Mouse (Mus musculus) megakaryocyte, adult 5-6 weeks (primary cell): ENCODE data around the gene Dok4. TPM values are rescaled to one million over a fixed set of nuclear protein-coding genes. Genes with fewer than 3 reads are reported as not detected.
"Not testable (repeated sequence)": the region's sequence is repeated elsewhere in the genome, so short reads cannot be mapped to it uniquely, and the experiment has no call there.

Experiments
- ATAC-seq: 2 replicates; pipeline ENCODE4 v1.8.0; 2016; ENCODE audit warnings: mild to moderate bottlenecking, inconsistent platforms; ENCODE audit not compliant: poor library complexity, severe bottlenecking
- total RNA-seq, 2 experiments: library from RNA; stranded (forward) in 1 of 2; stranded (reverse) in 1 of 2; fragments of 153-499, 151-499 nt in 1 of 2; fragments of 221-1000, 200-1000 nt in 1 of 2; gene quantifications; 2 replicates each; pipeline versions ENCODE4 v1.2.3 to v1.2.4; 2015 to 2017

Gene Dok4
- total RNA-seq, 2 experiments from 2014 or later = 0.92 TPM; not detected in 1

DNA sequence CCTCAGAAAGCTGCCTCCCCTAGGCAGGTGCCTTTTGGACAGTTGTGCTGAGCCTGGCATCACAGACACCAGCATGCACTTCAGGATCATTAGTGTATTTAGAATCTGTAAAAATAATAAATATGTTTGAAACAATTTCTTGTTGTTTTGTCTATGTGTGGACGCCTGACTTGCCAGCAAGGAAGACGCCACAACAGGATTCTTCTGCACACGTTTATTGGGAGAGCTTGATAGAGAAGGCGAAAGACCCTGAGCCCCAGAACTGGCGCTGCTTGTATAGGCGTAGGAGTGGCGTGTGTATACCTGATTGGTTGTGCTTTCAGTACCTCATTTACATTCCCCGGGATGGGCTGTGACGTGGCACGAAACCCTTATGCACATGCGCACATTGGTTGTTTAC, 21.4 kb downstream of the Dok4 start:
- ATAC-seq = not testable (repeated sequence)

DNA sequence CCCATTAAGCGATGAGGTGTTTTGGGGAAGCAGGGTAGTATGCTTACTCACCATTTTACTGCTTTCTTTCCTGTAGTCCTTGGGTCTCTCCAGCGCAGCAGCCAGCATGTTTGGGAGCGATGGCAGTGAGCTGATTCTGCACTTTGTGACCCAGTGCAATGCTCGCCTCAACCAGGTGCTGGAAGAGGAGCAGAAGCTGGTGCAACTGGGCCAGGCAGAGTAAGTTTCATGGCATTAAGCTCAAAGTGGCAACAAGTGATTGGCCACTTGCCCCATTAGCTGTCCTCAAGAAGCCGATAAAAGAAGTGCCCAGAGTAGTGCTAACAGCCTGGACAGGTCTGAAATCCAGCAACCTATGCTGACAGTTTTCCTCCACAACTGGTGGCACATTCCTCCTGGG, 26.1 kb downstream of the Dok4 start:
- no peak for ATAC-seq

DNA sequence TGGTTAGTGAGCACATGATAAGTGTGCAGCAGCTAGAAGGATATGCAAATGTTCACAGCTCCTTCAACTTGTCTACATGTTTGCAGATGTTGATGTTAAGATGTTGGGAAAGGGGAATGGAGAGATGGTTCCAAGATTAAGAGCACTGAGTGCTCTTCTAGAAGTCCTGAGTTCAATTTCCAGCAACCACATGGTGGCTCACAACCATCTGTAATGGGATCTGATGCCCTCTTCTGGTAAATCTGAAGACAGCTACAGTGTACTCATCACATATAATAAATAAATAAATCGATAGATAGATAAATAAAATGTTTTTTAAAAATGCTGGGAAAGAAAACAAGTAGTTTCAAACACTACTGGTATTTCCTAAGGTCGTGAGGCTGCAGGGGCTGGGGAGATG, 34.9 kb downstream of the Dok4 start:
- ATAC-seq = no peak

DNA sequence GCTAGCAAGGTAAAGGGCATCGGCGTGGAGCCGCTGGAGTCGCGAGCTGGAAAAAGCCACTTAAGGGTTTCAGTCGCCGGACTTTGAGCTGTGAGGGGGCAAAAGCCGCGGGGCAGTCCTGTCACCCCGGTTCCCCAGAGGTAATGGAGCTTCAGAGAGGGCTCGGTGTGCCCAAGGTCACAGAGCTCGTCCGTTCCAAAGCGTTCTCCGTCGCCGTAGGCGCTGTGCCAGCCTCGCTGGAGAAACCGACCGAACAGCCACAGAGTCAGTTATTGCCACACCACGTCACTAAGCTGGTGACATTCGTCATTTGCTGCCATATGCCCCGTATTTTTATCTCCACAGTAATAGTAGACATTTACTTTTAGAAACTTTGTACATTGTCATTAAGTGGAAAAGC, 37.5 kb downstream of the Dok4 start:
- ATAC-seq = peak; percentile 61

DNA sequence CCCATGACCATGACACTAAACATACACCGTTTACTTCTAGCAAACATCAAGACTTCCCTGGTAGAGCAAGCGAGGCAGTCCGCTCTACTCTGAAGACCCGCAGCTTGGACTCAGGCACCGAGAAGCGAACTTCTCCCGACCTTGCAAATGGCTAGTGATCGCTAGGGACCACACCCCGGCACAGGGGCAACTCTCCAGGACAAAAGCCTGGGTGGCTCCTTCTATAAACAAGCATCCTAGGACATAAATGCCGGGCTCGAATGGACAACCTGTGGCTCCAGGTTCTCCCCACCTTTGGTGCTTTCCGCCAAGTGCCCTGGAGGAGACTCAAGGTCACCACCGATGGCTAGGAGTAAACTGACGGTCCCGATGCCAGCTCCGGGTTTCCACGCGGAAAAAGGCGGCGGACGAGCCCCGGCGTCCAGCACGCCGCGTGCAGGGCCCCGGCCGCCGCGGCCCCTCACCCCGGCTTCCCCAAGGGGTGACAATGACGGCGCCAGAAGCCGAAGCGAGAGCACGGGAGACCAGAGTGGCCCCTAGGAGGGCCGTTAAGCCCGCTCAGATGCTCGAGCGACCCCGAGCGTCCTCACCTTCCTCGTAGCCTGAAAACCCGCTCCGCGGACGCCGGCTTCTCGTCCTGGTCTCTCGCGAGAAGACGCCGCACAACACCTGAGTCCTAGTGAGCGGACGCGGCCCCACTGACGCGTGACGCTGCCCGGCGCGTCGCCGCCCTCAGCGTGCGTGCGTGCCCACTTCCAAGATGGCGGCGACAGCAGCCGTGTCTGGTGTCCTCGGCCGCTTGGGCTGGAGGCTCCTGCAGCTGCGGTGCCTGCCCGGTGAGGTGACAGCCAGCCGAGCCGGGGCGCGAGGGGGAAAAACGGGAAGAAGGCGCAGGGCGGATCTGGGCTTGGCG, 38.2 kb downstream of the Dok4 start, which contains the start of the genes Coq9 and Ciapin1:
Gene Coq9 (plus strand): TSS at position 660 of the 913 bp plus-strand sequence.
Gene Ciapin1 (minus strand): TSS at position 697 of the 913 bp plus-strand sequence.
- ATAC-seq = peak; percentile 98

DNA sequence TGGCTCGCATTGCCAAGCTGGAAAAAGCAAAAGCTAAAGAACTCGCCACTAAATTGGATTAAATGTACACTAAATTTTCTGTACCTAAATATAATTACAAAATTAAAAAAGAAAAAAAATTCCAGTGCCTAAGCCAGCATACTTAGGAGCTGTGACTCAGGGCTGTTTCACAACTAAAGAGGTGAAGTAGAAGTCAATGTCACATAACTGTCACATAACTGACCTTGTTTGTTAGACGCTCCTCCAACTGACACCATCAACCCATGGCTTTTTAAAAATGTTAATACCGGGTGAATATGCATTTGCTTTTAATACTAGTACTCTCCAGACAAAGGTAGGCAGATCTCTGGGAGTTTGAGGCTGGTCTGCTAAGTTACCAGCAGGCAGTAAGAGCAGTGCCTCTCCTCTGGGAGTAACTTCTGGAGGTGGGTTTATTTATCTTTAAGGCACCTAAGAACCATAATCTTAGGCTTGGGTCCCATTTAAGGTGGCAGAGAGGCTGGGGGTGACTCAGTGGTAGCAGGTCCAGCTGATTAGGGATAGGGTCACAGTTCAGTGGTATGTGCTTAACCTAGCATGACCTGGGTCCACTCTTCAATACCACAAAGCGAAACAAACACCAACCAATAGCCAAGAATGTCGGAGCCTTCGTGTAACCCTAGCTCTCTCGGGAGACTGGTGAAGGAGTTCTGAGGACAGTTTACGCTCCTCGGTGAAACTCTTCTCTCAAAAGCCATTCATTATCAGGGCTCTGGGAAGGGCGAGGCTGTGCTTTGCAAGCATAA, 39.5 kb downstream of the Dok4 start:
- ATAC-seq = no peak

DNA sequence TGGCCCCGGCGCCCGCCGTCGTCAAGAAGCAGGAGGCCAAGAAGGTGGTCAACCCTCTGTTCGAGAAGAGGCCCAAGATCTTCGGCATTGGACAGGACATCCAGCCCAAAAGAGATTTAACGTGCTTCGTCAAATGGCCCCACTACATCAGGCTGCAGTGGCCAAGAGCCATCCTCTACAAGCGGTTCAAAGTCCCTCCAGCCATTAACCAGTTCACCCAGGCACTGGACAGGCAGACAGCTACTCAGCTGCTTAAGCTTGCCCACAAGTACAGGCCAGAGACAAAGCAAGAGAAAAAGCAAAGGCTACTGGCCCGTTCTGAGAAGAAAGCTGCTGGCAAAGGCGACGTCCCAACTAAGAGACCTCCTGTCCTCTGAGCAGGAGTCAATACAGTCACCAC, 40.4 kb downstream of the Dok4 start:
- ATAC-seq = not testable (repeated sequence)

DNA sequence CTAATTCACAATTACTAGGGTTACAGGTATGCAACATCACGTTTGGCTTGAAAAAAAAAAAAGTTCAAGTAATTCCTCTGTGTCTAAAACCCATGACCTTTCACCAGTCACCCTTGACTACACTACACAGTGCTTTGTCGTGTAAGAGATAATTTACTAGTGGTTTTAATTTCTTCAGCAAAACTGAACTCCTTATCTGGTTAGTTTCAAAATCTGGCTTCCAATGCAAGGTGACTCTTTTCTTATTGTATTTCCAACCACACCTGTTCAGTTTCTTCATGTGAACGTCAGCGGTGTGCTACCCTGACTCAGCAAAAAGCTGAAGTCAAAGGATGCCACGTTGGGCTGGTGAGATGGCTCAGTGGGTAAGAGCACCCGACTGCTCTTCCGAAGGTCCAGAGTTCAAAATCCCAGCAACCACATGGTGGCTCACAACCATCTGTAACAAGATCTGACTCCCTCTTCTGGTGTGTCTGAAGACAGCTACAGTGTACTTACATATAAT, 42.2 kb downstream of the Dok4 start:
- not testable (repeated sequence) for ATAC-seq

DNA sequence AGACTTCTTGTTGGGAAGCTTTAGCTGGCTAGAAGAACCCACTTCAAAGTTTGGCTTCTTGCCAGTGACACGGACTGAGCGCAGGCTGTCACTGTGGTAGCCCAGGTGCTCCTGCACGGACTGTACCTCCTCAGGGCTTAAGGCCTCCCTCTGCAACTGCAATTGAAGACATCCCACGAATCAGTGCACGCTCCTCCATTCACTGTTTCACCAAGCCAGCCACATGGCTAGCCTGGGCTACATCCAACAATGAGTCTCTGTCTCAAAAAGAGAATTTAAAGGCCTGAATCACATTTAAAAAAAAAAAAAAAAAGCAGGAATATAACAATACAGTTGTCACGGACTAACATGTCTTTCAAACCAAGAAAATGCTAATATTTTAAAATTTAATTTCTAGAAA, 47.8 kb downstream of the Dok4 start:
- no peak for ATAC-seq

DNA sequence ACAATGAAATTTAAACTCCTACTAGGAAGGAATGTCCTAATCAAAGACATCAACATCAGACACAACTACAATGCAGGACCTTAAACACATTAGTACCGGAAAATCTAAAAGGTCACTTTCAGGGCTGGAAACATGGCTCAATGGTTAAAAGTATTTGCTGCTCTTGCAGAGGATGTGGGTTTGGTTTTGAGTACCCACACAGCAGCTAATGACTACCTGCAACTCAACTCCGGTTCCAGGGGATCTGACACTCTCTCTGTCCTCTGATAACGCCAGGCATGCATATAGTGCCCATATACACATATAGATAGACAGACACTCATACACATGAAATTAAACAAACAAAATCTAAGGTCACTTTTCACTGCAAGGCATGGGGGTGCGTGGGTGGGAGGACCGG, 49.9 kb downstream of the Dok4 start:
- no peak for ATAC-seq

DNA sequence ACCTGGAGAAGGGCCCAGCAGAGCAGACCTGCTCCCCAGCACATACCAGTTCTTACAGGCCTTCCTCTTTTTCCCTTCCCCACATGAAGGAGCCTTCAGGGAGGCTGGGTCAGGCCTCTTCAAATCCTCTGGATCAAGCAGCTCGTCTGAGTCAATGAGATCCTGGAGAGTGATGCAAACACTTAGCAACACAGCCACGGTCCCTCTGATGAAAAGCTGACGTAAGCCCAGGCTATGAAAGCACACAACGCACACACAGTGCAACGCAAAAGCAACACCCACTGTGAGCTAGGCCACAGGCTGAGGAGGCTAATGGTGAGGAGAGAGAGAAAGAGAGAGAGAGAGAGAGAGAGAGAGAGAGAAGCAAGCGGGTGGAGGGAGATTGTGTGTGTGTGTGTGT, 51.0 kb downstream of the Dok4 start:
- no peak for ATAC-seq

DNA sequence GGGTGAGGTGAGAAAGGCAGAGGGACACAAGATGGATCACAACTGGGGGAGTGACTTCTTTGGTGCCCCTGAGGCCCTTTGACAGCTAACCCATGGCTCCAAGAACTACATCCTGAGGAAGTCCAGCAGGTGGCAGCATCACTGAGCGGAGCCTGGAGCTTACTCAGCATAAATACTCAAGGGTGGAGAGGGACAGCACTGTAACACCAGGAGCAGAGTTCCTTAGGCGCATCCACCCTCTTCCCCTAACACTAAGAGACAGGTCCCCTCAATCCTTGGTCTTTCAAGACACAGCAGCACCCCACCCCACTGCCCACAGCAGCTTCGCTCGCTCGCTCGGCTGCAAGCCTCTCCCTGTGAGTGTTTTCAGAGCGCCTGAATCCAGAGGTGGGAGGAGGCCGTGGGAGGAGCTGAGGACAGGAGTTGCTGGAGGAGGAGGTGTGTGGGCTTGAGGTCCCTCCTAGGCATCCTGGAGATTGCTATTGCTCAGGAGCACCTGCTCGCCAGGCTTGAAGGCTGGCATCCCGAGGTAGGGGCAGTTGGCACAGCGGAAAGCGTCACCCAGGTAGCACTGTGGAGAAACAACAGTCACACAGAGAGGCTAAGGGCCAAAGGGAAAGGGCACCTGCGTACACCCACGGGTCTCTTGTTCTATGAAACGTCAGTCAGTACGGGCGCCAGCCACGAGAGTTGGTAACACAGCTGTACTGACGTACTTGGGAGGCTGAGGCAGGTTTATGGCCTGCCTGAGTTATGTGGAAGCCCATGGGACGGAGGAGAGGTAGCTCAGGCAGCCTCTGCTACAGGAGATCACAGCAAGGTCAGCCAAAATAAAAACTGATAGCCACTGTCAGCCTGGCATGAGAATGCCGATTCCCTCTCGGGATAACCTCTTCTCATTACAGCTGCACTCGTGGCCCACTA, 53.2 kb downstream of the Dok4 start:
- ATAC-seq = peak; percentile 78

DNA sequence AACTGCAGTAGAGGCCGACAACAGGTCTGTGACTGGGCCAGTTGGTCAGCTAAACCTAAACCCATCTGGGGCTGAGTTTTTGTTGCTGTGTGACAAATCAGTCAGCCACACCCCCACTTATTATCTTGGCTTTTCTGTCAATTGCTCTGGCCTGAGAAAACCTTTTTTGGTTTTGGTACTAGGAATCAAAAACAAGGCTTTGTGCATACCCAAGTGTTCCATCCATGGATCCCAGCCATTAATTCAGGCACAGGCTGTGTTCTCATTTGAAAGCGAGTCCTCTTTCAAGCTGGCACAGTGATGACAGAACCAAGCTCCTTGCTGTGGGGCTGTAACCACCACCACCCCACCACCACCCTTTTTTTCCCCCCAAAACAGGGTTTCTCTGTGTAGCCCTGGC, 54.7 kb downstream of the Dok4 start:
- no peak for ATAC-seq

DNA sequence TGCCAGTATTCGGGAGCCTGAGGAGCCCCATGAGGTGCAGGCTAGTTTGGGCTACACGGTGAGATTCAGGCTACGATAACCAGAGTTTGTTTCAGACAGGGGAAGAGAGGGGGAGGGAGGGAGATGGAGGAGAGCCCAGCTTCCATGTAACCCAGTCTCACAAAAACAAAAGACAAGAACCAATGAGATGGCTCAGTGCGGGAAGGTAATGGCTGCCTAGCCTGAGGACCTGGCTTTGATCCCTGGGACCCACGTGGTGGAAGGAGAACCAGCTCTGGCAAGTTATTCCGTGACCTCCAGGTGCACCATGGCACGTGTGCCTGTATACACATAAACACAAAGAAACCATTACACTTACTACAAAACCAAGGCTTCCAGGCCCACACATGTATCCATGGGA, 55.6 kb downstream of the Dok4 start:
- no peak for ATAC-seq

DNA sequence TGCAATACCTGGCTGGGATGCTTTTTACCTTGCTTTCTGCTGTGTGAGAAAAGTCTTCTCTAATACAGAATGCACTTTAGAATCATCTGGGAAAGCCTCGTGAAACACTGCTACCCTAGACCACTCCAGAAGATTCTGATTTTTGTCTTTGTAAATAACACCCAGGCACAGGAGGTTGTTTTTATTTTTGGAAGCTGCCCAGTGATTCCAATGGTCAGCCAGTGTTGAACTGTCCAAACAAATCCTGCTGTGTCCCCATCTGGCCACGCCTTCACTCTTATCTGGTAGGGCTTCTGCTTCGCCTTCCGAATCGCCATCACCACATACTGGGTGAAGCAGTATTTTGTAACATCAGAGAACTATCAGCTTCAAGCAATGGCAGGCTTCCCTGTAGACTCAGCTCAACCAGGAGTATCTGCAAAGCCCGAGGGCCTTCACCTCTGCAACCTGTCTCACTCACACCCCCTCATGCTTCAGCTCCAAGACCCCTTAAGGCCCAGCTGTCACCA, 56.4 kb downstream of the Dok4 start:
- no peak for ATAC-seq

DNA sequence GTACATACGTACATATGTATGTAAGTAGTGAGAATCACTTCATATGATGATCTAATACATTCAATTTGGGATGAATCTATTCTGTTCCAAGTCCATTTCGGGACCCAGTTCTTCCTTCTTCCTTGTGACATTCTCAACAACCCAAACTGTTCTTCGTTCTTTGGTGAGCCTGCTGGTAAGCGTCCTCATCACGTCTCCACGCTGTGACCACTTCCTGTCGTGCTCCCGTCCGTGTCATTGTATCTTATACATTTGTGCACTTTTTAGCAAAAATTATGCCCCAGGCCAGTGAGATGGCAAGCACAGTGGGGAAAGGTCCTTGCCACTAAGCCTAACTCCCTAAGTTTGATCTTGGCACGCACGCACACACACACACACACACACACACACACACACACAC, 58.2 kb downstream of the Dok4 start:
- ATAC-seq = no peak

DNA sequence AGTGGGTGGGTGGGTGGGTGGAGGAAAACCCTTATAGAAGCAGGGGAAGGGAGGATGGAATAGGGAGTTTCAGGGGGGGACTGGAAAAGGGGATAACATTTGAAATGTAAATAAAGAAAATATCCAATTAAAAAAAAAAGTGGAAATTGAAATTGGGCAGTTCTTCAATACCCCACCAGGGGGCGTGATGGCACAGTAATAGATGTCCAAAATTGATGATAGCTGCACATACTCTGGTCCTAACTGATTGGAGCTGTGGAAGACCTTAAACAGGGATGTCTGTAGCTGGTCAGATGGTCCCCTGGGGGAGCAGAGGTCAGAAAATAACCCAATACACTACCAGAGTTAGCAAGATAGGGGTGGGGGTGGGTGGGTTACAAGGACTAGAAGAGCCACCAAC, 61.6 kb downstream of the Dok4 start:
- no peak for ATAC-seq
